Mouse (Mus musculus) liver, adult (tissue): ENCODE data around the gene Serpinf2.

Experiments
- GATA4 ChIP-seq: IDR thresholded peaks from 2 replicates; pipeline ENCODE4 v1.6.1; 2014; ENCODE audit warnings: mild to moderate bottlenecking, low read length; ENCODE audit not compliant: insufficient replicate concordance

Serpinf2 gene

DNA sequence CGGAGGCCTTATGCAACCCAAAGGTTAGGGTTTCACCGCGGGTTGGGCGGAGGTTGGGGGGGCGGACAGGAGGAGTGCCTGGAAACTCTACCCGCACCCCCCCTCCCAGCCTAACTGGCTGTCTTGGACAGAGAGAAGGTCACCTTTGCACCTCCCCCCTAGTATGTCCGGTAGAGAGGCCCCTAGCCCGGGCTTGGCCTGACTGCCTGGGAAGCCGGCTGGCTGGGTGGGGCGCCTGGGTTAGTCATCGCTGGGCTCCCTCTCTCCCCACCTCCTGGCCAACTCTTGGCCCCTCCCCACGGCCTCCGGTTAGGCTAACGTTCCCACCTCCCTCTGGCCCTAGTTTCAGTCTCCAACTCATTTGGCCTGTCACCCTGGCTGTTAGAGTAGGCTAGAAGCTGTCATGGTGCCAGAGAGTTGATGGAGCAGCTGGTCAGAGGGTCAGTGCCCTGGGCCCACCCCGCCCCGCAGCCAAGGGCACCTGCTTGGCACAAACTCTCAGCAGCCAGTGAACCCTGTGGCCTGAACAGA, 22.9 kb upstream of the Serpinf2 start:
- TF ChIP-seq GATA4, result no peak

DNA sequence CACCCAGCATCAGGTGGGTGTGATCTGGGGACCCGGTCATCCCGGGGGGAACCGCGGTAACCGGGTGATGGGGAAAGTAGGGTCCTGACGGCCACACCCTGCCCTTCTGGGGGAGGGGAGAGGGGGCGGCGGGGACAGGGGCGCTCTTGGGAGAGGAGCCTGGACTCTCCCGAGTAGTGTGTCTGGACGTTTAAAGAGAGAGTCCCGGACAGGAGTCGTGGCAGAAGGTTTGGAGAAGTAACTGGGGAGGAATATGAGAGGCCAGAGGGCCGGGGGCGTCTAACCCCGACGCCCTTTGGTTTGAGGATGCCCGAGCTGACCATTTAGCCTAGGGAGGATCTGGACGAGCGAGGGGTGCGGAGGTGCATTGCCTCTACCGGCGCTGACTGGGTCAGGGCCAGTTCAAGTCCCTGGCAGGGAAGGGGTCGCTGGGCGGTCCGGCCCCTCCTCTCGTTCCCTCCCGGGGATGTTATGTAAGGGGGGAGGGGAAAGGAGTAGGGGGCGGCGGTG, 22.4 kb upstream of the Serpinf2 start:
- TF ChIP-seq GATA4, result no peak

GRCm38 (mm10) chr11:75460844-75461742, 21.7 kb upstream of the Serpinf2 start, which contains the start of gene Tlcd2:
Gene Tlcd2, plus strand, starts transcription at chr11:75461715.
- no peak for TF ChIP-seq GATA4

DNA sequence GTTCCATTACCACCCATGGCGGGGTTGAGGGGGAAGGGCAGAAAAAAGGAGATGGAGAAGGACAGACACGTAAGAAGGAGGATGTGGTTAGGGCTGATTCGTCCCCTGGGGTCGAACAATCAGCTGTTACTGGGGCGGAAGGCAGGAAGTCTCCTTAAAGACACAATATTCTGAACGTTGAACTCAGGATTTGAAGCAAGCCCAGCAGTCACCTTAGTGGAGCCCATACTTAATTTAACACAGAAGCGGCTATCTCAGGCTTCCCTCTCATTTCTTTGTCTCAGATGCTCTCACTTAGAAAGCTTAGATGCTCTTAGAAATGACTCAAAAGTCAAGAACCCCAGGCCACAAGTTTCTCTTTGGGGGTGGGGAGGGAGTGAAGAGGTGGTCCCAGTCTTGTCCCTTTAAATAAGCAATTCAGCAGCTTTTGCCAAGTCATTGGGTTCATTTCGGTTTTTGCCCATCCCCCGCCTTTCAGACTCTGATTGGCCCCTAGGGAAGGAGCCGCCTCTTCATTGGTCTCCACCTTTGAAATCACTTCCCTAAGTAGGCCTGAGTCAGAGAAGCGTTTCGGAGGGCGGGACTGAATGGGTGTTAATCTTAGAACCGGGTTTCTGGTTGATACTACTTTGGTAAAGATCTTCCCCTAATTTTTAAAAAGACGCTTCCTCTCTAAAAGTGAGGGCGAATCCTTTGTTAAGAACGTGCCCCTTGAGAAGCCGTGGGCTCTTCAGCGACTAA, 20.9 kb upstream of the Serpinf2 start:
- no peak for TF ChIP-seq GATA4

GRCm38 (mm10) chr11:75459751-75460102, 20.3 kb upstream of the Serpinf2 start:
- TF ChIP-seq GATA4, result no peak

GRCm38 (mm10) chr11:75459141-75459711, 19.8 kb upstream of the Serpinf2 start:
- no peak for TF ChIP-seq GATA4

DNA sequence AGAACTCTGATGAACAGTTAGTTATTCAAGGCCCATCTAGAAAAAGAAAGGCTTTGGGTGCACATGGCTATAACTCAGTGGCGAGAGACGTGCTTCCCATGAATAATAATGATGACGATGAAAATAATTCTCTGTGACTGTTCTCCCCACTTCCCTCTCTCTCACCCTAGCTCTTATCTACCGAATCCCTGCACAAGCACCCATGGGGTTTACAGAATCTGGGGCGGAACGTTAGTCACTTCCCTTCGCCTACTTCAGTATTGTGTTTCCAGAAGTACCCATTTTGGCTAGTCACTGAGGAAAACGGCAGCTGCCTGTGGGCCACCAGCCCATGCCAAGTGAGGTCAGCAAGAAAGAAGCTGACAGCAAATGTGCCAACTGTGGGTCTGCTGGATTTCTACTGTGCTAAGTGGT, 19.2 kb upstream of the Serpinf2 start:
- TF ChIP-seq GATA4, result no peak

GRCm38 (mm10) chr11:75458169-75458568, 18.8 kb upstream of the Serpinf2 start:
- no peak for TF ChIP-seq GATA4

DNA sequence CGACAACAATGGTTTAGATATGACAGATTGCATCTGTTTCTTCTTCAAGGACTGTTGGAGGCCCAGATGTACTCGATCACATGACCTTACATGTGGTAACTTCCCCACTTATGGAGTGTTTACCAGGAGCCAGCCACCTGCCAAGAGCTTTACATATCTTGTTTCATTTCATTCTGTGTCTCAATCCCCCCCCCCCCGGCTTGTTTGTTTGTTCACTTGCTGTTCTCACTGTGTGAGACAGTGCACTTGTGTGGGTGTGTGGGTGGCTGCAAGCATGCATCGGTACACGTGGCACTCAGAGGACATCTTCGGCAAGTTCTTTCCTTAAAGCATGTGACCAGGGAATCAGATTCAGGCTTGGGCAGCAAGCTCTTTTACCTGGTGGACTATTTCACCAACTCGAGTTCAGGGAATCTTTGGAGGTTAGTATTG, 17.1 kb upstream of the Serpinf2 start:
- no peak for TF ChIP-seq GATA4

DNA sequence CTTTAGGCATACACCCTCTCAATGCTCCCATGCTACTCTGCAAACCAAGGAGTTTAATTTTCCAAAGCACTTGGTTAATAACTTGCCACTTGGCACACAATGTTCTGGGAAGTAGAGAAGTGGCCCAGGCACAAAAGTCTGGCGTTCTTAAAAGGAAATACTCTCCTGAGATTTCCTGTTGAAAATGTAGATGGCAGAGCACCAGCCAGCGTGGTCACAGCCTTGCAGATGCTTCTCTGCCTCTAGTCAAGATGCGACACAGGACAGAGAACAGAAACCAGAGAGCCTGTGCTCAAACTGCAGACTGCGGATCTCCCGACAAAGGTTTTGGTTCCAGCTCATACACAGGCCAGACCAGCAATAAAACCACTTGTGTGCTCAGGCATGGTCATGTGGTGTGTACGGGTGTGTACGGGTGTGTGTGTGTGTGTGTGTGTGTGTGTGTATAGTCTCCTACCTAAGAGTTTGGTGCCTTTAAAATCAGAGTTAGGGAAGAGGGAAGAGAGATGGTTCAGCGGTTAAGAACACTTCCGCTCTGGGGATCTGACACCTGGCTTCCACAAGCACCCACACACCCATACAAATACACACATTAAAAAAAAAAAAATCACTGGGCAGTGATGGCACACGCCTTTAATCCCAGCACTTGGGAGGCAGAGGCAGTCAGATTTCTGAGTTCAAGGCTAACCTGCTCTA, 15.8 kb upstream of the Serpinf2 start:
- no peak for TF ChIP-seq GATA4

- TF ChIP-seq GATA4, result no peak
Measured at GRCm38 (mm10) chr11:75453991-75454930, 14.9 kb upstream of the Serpinf2 start, which contains the start of gene Wdr81. Gene Wdr81, minus strand, starts transcription at chr11:75454717.

GRCm38 (mm10) chr11:75452812-75453557, 13.6 kb upstream of the Serpinf2 start:
- TF ChIP-seq GATA4, result no peak

- no peak for TF ChIP-seq GATA4
Measured at GRCm38 (mm10) chr11:75452081-75452480, 12.7 kb upstream of the Serpinf2 start.
